Mouse (Mus musculus) heart, adult 18-20 months (tissue): ENCODE measurements around the gene Lrrk1. TPM values are rescaled to one million over a fixed set of nuclear protein-coding genes. Genes with fewer than 3 reads are reported as not detected.
"Not testable (repeated sequence)": the region's sequence is repeated elsewhere in the genome, so short reads cannot be mapped to it uniquely, and the experiment has no call there.

Experiments used
- DNase-seq, 2 experiments: peaks; one replicate each; pipeline ENCODE4 v3.0.0; 2021 to 2022; ENCODE audit warnings: mixed read lengths in 1 of 2
- microRNA-seq, 2 experiments: library from miRNA; unstranded; fragments of <30 nt; microRNA quantifications; one replicate each; pipeline ENCODE4 v1.2.0; 2022
- total RNA-seq, 2 experiments: library from RNA; stranded (reverse); gene quantifications; 2 replicates each; pipeline ENCODE4 v1.2.3; 2021

Gene Lrrk1
- total RNA-seq, 2 experiments from 2014 or later = 9.6 to 10.1 TPM

DNA sequence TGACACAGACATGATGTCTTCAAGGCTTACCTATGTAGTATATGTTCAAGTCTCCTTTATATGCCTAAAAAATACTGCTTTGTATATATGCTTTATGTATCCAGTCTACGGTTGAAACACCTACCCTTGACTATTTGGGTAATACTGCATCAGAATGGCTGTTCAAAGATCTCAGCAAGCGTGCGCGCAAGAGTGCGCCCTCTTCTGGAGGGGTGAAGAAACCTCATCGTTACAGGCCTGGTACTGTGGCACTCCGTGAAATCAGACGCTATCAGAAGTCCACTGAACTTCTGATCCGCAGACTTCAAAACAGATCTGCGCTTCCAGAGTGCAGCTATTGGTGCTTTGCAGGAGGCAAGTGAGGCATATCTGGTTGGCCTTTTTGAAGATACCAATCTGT, 197.8 kb downstream of the Lrrk1 start:
- DNase-seq = not testable (repeated sequence)

DNA sequence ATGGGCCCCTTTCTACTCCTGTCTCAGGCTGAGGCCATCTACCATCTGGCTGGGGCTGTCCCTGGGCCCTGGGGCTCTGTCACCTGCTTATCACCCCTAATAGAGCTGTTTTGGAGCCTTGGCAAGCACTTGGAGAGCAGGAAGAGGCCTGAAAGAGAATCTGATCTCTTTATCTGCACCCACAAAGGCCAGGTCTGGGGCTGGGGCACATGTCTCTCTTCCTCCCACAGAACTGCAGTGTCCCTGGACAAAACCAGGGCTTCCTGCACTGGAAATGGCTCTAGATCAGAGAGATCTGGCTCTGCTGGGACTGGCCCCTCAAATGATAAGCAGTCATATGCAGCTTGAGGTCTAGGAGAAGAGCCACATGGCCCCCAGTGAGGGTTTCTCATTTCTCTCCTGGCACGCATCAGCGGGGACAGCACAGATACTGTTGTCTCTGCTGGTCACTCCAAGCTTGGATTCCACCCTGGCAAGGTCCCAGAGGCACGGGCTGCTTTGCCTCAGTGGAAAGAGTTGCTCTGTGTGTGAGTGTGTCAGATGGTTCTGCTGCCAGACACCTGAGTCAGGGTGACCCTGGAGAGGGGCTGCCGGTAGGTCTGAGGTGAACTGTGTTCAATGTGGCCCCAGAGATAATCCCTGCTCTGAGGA, 200.4 kb downstream of the Lrrk1 start:
- no peak for DNase-seq

DNA sequence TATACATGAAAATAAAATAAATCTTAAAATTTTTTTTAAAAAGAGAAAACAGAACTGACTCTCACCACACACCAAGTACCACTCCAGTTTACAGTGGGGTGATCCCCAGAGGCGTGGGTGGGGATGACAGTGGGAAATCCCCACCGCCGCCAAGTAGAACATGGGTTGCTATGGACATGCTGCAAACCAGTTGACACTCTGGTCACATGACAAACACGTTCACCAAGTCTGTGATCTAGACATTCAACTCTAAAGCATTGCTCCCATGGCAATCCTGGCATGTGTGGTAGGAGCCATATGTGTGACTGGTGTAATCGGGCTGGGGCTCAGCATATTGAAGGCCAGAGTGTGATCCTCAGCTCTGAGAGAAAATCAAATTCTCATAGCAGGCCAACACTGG, 202.8 kb downstream of the Lrrk1 start:
- DNase-seq = no peak

DNA sequence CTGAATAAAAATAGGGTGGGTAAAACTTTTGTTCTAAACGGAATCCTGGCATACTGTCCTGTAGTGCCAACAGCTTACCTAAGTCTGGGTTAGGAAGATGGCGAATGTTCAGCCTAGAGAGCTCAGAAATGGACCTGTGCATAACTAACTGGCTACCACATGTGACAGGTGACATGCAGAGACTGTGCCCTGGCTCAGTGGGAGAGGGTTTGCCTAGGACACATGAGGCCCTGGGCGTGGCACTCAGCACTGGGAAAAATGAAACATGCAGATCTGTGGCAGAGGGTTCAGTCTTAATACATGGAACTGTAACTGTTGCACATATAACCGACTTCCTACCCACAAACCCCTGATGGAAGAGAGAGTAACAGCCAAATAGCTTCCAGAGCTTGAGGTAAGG, 204.1 kb downstream of the Lrrk1 start:
- DNase-seq = no peak

DNA sequence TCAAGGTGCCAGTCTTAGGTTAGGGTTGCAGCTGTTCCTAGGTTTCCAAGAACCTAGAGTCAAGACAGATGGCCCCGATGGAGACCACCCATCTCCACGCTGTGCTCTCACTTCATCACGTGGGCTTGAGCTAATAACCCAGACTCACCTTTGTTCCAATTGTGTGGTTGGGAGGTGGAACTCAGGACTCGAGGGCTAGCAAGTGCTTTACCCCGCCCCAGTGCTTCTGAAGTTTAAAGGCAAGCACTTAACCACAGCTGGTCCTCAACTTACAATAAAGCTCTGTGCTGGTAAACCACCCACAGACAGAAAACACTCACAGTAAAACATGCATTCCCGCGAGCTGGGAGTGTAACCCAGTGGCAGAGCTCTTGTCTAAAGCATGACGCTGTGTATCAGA, 204.7 kb downstream of the Lrrk1 start:
- DNase-seq = no peak

DNA sequence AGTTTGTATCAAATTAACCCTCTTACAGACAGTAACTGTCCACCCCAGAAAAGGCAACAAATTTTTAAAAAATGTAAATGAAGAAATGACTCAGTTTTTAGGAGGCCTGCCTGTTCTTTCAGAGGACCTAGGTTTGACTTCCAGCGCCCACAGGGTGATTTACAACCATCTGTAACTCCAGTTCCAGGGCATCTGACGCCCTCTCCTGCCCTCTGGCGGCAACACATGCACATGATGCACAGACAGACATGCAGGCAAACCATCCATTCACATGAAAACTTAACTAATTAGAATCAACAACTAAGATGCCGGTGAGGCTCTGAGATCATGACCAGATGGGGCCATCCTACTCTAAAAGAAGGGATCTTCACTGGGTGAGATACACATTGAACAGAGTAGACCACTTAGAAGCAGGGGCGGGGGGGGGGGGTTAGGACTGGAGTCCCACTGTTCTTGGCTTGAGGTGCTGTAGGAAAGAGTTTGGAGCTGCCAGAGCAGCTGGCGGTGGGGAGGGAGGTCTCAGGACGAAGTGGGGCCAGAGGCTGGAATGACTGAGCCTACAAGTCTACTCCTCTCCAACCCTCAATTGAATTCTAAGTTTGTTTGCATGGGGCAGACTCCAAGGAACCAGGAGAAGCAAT, 206.0 kb downstream of the Lrrk1 start:
- DNase-seq = no peak

DNA sequence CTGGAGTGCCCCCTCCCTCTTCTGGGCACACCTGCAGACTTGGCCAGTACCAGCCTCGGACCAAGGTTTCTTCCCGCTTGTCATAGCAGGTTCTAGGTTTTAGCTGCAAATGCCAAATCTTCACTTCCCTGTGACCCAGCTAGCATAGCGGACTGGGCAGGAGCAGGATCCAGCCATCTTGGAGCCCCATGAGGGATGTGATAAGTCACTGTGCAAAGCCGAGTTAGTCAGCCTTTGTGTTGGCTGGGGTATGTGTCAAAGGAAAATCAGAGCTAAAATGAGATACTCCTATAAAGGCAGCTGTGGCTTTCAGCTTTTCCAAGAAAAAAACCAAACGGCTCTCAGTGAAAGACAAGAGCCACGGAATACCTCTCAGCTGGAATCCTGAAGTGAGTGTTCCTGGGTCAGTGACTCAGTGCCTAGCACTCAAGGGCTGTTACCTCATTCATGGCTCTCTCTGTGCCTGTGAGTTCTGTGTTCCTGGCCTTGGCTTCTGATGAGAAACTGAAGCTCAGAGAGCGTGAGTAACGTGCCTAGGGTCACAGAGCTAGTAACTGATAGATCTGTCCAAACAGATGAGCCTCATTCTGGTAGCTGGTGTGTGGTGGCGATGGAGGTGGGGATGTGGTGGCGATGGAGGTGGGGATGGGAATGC, 207.3 kb downstream of the Lrrk1 start:
- no peak for DNase-seq

DNA sequence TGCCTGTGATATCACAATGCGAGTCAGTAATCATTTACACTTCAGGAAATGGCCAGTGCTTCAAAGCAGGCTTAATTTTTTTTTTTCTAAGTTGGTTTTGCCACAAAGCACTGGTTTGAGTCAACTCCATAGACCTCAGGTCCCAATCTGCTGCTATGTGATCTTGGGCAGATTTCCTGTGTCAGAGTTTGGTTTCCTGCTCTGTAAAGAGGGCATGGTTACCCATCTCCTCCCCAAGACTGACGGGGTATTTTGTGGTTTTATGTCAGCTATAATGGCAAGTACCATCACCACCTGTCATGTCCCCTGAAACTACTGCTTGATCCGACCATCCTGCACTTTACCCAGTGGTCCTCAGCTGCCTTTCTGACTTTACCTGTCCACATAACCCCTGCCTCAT, 207.9 kb downstream of the Lrrk1 start:
- DNase-seq = no peak

DNA sequence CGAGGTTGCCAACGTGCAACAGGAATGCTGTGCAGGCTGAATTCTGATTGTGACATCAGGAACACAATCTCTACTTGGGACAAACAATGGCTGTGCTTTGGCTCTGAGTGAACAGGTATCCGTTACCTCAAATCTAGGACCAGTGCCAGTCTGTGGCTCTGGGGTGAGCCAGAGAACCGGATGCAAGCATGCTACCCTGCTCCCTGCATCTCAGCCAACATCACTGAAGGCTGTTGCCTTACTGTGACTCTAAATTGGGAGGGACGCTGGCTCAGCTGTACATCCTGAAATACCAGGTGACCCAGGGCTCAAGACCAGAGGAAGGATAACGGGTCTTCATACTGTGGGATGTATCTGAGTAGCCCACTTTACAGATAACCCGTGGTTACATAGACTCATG, 208.4 kb downstream of the Lrrk1 start:
- DNase-seq = no peak

DNA sequence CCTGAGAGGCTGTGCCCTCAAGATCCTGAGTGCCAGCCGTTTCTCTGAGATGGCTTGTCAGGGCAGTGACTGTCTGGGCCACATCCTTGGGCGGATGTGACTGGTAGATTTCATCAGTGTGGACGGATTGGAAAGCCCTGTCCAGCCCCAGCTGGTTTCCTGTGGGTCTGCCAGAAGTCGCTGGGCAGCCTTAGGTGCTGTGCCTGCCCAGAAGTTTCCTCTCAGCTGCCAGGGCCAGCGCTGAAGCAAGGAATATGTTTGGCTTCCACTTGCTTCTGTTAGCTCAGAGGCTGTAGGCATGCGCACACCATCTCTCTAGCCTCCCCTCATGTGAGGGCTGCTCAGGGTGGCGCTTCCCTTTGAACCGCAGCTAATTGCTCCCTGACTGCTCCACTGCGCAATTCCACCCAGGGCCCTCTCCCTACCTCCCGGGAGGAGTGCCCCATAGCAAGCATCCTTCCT, 209.0 kb downstream of the Lrrk1 start:
- DNase-seq = peak; percentile 50 to 63

DNA sequence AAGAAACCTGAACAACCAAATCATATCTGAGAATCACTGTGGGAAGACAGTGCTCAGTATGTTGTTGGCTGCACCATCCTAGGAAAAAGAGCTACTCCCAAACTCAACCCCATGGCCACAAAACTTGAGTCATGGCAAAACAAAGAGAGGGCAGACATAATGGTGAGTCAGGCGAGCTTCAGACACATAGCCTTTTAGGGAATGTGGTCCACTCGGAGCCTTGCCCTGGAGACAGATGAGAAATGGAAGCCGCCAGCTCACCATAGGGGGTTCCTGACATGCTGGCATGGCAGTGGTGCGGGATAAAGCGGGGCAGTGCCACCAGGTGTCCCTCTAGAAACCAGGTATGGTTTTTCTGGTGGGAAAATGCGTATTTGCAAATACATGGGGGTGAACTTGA, 210.0 kb downstream of the Lrrk1 start:
- DNase-seq = no peak

DNA sequence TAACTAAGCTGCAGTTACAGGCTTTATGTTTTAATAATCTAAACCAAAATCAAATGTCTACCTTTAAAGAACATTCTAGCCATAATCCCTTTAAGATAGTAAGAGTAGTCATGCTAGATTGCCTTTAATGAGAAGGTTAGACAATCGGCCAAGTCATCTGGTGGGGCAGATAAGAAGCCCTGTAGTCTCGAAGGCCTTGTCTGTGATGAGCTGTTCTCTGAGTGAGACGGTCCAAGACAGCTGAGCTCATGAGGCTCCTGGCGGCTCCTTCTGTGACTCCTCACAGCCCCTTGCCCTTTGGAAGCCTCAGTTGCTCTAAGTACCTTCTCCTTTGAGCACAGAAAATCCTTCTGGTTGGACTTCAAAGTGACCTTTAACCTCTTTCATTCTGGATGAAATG, 211.2 kb downstream of the Lrrk1 start:
- no peak for DNase-seq

Small RNA genes within 50 kb of the gene (microRNA-seq; reads per million reads assigned to microRNA genes)
- gene Mir7057 = 0 reads per million in 2 experiments

Other genes with a start within 250 kb of the Lrrk1 start
- not detected for gene Gm10974, start 22.4 kb downstream of the Lrrk1 start, total RNA-seq
- gene Aldh1a3, start 39.2 kb upstream of the Lrrk1 start, total RNA-seq = 1 to 10 TPM in 1 of 2 experiments, under 1 TPM in 1; 0.84 to 1.1 TPM